Mouse (Mus musculus) urinary bladder, adult 2 months (tissue): ENCODE measurements around the gene Mrps26. TPM values are rescaled to one million over a fixed set of nuclear protein-coding genes. Genes with fewer than 3 reads are reported as not detected.
"Not testable (repeated sequence)": the region's sequence is repeated elsewhere in the genome, so short reads cannot be mapped to it uniquely, and the experiment has no call there.

Experiments
- DNase-seq: peaks from one replicate; pipeline ENCODE4 v3.0.0; 2022; ENCODE audit warnings: low spot score
- polyA plus RNA-seq: library from polyadenylated mRNA; depleted of rRNA; stranded (reverse); fragments of >200 nt; gene quantifications from 2 replicates; pipeline ENCODE4 v1.2.3, GENCODE M21; 2012; rRNA removed

Mrps26 gene
- 49.7 and 56.9 TPM in 2 replicates for polyA plus RNA-seq

DNA sequence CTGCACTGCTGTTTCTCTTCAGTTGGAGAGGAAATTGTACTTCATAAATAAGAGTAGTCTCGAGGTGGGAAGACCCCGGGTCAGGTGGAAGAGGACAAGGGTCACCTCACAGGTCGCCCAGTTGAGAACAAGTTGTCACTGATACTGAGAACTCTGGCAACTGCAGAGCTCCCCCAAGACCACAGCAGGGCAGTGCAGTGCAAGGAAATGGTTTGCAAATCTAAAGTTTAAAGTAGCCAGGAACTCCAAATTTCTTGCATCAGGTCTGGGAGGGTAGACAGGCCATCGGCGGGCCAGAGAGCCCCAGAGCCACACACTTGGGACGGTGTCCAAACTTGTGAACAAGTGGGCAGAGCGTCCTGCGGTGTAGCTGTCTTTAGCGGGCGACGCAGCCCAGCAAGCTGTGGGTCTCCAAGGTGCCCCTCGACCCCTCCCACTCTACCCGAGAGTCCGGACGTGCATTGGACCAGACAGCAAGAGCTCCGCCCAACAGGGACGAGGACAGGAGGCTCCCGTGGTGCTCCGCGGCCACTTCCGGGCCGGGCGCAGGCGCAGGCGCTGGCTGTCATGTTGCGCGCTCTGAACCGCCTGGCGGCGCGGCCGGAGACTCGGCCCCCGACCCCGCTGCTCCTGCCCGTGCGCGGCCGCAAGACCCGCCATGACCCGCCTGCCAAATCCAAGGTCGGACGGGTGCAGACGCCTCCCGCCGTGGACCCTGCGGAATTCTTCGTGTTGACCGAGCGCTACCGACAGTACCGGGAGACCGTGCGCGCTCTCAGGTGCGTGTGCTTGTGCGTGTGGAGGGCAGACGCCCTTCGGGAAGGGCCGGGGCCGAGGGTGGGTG, at the start of gene Mrps26:
TSS of gene Mrps26 (plus strand) at position 531 of the 844 bp plus-strand sequence.
- peak; percentile 84 for DNase-seq

DNA sequence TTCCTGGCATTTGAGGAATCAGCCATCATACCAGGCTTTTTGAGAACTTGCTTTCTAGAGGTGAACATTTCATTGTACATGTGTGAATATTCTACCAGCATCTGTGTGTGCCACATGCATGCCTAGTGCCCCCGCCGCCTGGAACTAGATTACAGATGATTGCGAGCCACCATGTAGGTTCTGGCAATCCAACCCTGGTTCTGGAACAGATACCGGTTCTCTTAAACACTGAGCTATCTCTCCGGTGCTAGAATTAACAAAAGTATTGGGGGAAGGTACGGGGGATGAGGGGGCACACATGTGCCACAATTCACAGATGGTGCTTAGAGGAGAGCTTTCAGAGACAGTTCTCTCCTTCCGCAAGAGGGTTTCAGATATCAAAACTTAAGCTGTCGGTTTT, 49.6 kb upstream of the Mrps26 start:
- DNase-seq = no peak

DNA sequence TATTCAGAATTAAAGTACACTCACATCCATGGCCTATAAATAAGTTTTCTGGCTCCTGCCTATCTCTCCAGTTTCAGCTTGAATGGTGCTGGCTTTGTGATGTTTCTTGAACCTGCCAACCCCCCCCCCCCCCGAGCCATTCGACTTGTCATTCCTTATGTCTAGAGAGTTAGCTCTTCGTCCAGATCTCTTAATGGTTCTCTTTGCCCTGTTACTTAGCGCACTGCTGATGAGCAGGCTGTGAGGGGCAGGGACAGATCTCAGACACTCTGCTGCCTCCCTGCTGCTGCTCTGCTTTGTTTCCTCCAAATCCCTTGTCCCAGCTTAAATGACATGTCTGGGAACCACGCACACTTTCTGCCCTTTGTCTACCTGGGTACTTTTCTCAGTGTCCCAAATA, 47.8 kb upstream of the Mrps26 start:
- DNase-seq = no peak

DNA sequence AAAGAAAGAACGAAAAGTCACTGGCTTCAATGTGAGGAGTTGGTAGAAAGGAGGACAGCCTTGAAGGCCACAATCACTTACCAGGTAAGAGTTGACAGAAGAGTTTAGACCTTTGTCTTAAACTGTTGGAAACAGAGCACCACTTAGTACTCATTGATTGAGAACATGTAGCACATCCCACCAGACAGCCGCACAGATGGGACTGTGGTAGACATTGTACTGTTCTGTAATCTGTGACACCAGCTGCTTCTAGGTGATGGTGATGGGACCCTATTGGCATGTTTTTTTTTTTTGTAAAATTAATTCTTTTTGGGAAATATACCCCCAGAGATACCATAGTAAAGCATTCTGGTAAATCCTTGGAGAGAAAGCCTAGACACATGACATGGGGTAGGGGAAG, 41.6 kb upstream of the Mrps26 start:
- DNase-seq = no peak

DNA sequence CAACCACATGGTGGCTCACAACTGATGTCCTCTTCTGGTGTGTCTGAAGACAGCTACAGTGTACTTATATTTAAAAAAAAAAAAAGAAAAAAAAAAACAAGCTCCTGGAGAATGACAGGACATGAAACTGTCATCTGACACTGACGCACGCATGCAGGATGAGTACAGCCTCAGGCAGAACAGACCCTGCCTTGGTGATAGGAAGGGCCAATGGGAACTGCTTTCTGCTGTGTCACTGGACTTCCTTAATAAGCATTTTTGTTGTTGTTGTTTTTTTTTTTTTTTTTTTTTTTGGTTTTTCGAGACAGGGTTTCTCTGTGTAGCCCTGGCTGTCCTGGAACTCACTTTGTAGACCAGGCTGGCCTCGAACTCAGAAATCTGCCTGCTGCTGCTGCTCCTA, 38.1 kb upstream of the Mrps26 start:
- not testable (repeated sequence) for DNase-seq

DNA sequence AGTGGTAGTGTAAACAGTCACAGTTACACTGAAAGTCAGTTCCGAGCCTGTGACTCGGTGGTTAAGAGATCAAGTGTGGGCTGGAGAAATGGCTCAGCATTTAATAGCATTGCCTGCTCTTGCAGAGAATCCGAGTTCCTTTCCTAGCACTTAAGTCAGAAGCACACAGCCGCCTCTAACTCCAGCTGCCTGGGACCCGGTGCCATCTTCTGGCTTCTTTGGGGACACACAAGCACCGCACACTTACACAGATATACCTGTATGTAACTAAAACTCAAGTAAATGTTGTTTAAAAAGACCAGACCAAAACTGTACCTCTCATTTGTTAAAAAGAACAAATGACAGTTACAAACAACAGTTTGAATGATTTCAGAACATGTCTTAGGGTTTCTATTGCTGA, 35.1 kb upstream of the Mrps26 start:
- DNase-seq = no peak

DNA sequence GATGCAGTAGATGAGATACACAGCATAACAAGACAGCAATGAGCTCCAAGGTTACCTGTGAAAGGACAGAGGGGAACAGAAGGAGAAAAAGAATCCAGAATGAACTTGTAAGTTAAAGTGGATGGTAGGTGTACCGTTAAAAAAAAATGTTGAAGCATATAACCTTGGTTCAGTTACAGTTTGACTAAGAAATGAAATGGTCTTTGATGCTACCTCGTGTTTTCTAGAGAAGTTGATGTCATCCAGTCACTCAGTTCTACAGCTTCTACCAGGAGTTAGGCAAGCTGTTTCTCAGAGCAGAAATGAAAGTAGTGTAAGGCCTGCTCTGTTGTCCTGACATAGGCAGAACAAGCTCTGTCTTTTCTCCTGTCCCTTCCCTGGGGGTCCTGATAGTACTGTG, 34.3 kb upstream of the Mrps26 start:
- no peak for DNase-seq

DNA sequence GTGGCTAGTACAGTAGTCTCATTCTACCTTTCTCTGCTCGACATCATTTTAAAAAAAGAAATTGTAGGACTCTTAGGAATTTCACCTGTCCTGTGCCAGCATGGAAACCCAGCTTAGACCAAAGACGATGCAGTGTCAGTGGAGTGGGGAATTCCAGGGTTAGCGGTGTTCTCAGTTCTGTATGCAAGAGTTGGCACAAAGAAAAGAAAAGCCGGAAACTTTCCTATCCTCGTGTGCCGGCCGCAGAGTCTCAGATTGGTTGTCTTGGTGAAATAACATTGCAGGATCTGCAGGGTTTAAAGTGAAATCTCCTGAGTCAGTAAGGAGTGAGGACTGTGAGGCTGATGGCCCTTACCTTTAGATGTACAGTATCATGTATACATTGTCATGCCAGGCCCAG, 33.6 kb upstream of the Mrps26 start:
- no peak for DNase-seq

DNA sequence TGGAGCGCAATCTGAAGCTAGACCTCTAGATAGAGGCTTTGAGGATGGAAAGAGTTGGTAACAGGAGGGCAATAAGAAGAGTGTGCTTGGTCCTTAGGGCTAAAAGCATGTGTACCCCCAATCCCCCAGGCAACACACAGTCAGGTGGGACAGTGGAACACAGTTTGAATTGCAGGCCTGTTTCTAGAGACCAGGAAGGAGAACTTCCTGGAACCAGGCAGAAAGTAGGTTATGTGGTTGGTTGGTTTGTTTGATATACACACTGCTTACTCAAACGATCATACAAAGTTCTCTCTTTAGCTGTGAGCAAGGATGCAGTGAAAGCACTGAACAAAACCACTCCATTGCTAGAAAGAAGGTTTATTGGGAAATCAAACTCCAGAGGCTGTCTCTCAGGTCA, 31.3 kb upstream of the Mrps26 start:
- no peak for DNase-seq

DNA sequence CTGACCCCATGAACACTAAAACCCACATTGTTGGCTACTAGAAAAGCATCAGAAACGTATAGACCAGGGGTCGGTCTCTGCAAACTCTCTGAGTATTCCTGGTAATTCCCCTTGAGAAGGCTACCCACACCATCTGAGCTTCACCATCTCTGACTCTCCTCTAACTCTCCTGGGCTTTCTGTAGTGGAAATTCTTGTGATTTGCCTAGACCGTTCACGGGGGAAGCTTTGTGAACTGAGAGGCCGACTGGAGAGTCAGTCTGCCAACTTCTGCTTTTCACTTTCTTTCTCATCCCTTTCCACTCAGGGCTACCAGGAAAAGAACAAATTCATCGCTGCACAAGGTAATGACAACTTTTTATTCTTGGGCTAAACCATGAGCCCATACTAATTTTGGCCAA, 28.5 kb upstream of the Mrps26 start:
- DNase-seq = no peak

DNA sequence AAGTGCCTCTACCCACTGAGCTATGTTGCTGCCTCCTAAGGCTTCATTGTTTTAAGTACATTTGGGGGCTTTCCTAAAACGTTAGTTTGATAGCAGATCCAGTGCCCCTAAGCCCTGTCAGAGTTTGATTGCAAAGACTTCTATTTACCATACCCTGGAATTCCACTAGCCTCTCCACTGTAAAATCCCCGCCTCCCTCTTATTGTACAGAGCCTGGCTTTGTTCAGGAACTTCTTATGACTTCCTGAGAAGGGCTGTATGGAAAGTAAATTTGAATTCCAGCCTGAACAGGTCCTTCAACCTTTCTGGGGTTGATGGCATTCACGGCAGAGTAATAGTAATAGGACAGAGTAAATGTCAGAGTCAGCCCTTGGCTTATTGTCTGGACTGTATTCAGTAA, 26.7 kb upstream of the Mrps26 start:
- no peak for DNase-seq

DNA sequence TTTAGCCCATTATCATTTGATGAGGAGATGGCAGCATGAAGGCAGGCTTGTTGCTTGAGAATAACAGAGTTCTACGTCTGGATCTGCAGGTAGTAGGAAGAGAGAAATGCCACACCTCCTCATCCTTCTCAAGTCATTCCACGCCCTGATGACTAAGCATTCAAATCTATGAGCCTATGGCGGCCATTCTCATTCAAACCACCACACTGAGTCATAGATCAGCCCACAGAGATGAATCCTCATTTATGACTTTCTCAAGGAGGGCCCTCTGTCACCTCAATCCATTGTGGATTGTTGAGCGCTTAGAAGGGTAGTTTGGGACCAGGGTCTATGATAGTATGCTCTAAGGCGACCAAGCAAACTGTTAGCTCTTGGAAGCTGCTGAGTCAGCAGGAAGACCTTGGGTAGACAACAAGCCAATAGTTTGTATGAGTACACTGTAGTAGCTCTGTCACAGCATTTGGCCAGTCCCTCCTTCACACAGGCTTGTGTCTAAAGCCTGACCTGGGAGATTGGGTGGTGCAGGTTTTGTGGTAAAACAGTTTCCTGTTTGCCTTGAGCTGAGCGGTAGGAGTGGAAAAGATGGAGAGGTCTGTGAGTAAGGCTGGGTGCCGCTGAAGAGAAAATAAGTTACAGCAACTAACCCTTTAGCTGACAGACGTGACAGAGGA, 24.5 kb upstream of the Mrps26 start:
- no peak for DNase-seq

DNA sequence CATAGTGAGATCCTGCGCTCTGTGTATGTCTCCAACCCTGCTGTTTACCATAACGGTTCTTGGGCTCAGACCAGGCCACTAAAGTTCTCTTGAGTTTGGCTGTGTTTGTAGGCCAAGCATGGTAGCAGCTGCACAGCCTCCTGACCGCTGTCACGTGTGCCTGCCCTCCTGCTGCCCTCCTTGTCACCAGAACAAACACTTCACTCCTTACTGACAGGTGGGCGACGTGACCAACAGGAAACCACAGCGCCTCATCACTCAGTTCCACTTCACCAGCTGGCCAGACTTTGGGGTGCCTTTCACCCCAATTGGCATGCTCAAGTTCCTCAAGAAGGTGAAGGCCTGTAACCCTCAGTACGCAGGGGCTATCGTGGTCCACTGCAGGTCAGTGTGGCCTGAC, 23.3 kb upstream of the Mrps26 start:
- no peak for DNase-seq

DNA sequence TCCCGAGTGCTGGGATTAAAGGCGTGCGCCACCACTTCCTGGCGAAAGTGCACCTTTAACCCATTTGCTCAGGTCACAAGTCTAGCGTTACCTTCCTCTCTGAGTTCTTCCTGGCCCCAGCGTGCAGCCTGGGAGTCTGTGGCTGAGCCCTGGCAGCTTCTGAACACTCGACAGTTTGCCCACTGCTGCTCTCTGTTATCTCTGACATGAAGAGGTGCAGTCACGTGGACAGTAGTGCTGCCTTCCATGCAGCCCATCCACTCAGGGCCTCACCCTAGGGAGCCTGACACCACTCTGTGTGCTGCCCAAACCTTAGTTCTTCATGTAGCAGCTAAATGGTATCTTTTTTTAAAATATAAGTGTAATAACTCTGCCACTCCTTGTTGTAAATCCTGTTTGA, 16.6 kb upstream of the Mrps26 start:
- DNase-seq = no peak

DNA sequence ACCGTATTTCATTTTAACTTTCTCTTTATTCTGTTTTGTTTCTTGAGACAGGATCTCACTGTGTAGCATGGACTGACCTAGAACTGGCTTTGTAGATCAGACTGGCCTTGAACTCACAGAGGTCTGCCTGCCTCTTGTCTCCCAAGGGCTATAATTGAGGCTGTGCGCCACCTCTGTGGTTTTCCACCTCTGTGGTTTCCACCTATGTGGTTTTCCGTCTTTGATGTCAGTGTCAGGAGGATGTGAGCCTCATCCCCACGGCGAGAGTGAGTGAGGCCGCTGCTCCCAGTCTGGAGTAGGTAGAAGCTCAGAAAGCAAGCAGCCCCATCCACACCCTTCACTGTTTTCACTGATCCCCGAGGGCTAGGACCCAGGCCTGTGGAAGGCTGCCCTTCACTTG, 8.7 kb upstream of the Mrps26 start:
- no peak for DNase-seq

DNA sequence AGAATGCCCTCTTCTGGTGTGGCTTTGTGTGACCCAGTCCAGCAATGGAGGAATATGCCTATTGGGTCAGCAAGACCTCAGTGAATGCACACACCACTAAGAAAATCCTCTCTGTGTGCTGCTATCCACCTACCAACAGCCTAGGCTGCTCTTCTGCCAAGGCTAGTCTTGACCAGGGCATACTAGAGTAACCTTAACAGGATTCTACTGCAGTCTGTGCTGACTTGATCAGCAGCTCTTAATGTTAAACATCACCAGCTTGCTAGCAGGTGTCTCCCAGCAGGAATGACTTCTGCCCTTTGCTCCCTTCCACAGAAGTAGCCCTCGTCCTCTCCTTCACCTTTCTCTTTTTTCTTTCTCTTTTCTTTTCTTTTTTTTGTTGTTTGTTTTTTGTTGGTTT, 7.2 kb upstream of the Mrps26 start:
- no peak for DNase-seq

DNA sequence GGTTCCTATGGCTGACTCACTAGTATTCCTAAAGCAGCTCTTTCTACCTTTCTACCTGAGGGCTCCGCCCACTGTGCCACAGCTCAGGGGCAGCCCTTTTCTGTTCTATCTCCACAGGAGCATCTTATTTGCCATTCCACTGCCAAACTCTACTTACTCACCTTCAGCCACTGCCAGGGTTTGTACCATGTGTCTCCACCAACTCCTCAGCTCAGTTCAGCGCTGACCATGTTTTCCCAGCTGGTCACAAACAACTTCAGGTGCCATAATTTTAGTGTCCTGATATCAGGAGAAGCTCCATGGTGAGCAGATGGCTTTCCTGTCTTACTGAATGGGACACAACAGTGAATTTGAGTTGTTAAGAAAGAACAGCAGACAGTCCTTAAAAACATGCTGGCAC, 6.1 kb upstream of the Mrps26 start:
- no peak for DNase-seq

DNA sequence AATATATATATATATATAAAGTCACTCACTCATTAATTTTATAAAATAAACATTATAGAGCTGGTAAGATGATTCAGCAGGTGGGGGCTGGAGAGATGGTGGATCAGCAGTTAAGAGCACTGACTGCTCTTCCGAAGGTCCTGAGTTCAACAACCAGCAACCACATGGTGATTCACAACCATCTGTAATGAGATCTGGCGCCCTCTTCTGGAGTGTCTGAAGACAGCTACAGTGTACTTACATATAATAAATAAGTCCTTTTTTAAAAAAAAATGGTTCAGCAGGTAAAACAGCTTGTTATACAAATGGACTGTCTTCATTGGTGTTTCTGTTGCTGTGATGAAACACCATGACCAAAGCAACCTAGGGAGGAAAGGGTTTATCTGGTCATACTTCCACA, 5.5 kb upstream of the Mrps26 start:
- DNase-seq = no peak

DNA sequence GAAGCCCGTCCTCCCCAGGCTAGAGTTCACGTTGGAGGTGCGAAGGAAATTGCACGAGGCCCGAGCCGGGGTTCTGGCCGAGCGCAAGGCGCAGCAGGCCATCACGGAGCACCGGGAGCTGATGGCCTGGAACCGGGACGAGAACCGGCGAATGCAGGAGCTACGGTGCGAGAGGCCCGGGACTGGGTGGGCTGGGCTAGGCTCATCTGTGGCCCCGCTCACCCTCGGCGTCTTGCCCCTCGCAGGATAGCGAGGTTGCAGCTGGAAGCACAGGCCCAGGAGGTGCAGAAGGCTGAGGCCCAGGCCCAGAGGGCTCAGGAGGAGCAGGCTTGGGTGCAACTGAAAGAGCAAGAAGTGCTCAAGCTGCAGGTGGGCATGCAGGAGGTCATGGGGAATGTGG, 521 bp downstream of the Mrps26 start:
- DNase-seq = peak; percentile 41

DNA sequence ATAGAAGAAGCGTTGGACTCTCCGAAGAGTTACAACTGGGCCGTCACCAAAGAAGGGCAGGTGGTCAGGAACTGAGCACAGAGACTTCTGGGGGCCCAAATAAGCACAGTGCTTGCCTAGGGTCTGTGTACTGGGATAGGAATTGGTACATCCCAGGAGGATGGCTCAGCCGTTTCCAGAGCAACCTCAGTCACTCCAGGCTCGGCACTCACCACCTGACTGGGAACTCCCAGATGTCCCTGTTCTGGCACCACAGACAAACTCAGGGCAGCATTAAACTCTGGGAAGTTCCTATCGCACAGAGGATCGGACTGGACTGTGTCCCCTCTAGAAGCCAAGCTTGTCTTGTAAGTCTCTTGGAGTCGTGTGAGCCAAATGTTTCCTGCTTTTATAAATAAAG, 1.4 kb downstream of the Mrps26 start:
- no peak for DNase-seq

DNA sequence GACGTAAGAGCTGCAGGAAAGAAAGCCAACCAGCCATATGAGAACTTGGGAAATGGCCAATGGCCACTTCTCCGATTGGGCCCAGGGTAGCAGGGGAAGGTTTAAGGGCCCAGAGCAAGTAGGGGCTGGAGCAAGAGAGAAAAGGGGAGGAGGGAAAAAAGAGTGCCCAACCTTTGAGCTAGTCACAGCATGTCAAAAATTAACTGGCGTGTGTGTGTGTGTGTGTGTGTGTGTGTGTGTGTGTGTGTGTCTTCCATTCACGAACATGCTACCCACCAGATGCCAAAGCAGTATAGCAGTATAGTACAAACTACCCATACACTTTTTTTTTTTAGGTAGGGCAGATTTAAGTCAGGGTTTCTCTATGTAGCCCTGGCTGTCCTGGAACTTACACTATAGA, 5.4 kb downstream of the Mrps26 start:
- DNase-seq = no peak

DNA sequence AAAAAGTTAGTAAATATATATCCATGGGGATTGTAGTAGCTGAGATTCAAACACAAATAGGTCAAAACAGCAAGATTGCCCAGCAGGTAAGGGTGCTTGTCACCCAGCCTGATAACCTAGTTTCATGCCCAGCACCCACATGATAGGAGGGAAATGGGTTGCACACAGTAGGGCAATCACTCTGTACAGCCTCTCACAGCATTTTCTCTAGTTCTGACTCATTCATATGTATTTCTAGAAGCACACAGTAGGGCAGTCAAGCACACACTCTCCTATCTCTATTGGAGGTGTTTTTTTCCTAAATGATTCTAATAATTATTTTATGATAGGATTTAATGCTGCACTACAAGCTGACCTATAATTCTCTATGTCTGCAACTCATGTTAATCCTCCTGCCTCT, 6.4 kb downstream of the Mrps26 start:
- DNase-seq = no peak

DNA sequence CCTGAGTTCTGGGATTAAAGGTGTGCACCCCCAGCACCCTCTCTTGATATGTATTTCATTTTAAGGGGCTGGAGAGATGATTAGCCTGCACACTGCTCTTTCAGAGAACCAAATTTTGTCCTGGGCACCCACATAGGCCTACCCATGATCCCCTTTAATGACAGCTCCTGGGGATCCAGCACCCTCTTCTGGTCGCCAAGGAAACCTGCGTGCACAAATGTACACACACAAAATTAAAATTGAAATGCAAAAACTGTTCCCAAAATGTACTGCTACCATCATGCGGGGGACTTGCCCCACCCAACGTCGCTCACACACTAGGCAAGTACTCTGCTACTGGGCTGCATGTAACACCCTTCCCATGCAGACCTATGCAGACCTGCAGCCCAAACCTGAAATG, 11.4 kb downstream of the Mrps26 start:
- DNase-seq = no peak

DNA sequence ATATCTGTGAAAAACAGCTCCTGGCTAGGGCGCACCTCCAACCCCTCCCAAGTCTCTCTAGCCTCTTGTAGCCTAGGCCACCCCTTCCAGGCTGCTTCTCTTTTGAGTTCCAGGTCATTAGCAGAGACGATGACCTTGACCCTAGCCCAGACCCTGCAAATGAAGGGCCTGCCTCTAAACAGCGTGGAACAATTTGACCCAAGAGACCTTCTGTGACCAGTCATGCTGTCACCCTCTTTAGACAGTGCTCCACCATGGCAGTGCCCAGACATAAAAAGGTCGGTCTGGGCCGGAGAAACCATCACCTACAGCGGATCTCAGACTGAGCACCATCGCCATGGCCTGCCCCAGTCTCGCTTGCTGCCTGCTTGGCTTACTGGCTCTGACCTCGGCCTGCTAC, 12.3 kb downstream of the Mrps26 start, which contains the start of gene Oxt:
TSS of gene Oxt (plus strand) at position 301 of the 400 bp plus-strand sequence.
- no peak for DNase-seq
